Mouse (Mus musculus) WW6 (cell line): ENCODE data around the gene Clec16a.

Source experiments
- DNase-seq: peaks from one replicate; pipeline ENCODE4 v3.0.0-alpha.2; 2013; ENCODE audit warnings: low read depth, low spot score

Gene Clec16a

DNA sequence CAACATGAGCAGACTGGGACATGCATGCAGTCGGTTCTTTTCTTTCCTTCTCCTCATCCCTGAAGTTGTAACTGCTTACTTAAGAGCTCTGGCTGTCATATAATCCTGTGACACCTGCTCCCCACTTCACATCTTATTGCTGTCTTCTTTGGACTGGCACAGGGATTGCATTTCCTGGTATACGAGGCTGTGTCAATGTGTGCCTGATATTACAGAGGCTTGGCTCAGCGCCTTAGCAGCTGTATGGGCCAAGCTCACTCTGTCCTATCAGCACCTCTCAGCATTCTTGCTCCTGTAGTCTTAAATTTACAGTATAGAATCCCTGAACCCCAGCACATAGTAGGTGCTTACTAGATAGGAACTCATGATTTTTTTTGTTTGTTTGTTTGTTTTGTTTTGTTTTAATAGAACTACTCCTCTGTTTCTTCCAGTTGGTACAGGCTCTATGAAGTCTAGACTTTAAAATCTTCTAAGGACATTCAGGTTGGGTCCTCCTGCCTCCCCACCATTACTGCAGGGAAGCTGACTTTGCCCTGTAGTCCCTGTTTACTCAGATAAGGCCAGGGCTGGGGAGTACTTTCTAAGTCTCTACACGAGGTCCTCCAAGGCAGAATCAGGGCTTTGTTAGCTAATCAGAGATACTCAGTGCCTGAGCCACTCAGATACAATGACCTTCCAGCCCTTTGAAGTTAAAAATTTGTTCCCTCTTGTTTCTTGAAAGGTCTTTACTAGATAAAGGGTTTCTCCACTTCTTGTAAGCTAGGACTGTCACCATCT, 97.9 kb downstream of the Clec16a start:
- no peak for DNase-seq

GRCm38 (mm10) chr16:10644238-10644637, 99.1 kb downstream of the Clec16a start:
- DNase-seq = no peak

DNA sequence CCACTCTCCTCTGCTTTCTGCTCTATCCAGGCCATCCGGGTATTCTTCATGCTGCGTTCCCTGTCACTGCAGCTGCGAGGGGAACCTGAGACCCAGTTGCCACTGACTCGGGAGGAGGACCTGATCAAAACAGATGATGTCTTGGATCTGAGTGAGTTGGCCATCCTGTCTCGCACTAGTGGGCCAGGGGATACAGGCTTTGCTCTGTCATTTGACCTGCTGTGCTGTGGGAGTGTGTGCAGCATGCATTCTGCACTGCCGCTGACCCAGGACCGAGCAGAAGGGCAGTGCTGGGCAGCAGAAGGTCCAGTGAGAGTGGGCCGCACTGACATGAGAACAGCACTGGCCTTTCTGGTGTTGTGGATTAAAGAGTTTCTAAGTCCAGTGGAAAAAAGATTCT, 99.6 kb downstream of the Clec16a start:
- DNase-seq = no peak

DNA sequence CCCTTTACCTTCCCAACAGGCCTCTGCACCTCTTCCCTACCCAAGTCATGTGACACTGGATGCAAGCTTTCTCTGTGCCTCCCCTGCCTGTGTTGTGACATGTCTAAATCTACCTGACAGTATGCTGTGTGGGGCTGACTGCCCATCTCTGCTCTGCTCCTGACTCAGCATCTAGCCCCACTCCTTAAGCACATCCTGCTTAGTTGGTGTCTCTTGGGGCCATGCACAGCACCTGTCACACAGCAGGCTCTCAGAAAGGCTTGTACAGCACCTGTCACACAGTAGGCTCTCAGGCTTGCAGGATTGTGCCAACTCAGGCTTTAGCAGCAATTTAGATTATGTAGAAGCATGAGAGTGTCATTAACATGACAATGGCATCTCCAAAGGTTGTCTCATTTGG, 106.7 kb downstream of the Clec16a start:
- DNase-seq = no peak

- no peak for DNase-seq
These were observed 107.8 kb downstream of the Clec16a start for GRCm38 (mm10) chr16:10652935-10653334.

DNA sequence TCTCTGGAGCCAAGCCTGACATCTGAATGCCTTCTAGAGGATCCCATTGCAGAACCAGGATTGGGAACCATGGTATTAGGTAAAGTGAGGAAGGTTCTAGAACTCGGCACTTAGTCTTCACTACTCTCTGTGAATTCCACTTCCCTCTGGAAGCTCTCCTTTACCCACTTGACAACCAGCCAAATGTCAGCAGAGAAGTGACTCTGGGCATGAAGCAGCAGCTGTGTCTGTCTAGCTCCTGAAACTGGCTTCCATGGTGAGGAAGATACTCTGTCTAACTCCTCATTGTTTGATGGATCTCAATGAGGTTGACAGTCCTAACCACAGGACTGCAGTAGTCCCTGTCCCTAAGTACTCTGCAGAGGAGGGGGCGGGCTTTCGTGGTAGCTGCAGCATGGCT, 110.1 kb downstream of the Clec16a start:
- no peak for DNase-seq

DNA sequence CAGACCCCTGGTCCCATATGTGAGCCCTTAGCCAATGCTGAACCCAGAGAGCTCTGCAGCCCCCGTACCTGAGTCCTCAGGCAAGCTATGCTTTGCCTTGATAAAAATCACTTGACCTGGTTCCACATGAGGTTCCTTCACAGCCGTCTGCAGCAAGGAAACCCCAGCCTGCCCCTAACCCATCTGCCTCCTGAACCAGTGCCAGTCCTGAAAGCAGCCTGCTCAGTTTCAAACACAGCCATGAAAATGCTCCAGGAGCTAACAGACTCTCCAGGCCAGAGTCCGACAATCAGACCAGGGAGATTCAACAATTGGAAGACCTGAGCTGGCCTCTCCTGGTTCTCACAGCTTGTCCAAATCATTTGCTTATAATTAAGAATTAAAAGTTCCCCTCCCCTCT, 110.8 kb downstream of the Clec16a start:
- no peak for DNase-seq

- no peak for DNase-seq
These were observed 111.3 kb downstream of the Clec16a start for GRCm38 (mm10) chr16:10656461-10656860.

- no peak for DNase-seq
These were observed 111.8 kb downstream of the Clec16a start for GRCm38 (mm10) chr16:10656939-10657338.

- no peak for DNase-seq
These were observed 114.1 kb downstream of the Clec16a start for GRCm38 (mm10) chr16:10659211-10659610.

GRCm38 (mm10) chr16:10660526-10660925, 115.4 kb downstream of the Clec16a start:
- no peak for DNase-seq

DNA sequence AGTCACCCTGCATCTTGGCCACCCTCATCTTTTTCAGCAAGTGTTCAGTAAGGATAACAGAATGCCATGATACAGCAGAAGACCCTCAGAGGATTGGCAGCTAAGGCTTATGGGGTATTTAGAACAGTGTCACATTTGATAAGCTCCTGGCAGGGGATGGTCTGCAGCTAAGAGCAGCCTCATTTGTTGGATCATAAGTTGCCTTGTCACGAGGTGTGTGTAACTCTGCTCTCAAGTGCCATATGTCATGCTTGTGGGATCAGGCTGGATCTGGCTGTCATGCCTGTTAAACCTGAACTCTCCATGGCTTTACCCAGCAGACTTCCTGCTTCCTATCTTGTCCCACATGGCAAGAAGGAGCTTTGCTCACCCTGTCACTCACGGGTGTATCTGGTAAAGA, 116.2 kb downstream of the Clec16a start:
- no peak for DNase-seq

DNA sequence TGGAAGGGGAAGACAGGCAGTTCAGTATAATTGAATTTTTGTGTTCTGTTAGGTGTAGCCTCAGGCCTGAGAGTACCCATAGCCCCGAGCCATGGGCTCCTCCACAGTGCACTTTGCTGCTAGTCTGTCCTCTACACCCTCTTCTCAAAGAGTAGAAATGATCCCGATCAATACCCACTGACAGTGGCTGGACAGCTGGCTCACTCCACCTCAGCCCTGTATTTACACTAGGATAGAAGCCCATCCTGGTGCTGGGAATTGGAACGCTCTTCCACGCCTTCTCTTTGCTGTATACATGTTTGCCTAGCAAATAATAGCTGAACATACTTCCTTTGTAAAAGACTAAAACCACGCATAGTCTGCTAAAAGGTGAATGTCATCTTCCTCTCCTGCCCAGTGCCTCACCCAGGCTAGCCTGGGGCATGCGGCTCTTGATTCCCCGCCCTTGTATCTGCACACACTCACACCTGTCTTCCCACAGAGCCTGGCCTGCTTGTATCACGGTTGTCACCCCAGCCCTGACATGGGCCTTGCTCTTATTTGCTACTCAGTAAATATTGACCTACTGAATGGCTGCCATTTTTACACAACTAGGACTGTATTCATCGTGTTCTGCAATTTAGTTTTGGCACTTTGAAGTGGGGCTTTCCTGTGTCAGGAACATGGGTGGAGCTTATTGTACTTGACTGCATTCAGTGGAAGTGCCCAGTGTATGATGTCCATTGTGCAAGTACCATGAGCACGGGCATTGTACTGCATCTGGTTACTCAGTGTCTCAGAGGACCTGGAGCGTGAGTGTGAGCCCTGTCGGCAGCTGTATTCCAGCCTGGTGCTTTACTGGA, 119.0 kb downstream of the Clec16a start:
- no peak for DNase-seq

- DNase-seq = no peak
These were observed 120.1 kb downstream of the Clec16a start for GRCm38 (mm10) chr16:10664921-10665894.

GRCm38 (mm10) chr16:10666766-10667165, 121.6 kb downstream of the Clec16a start:
- DNase-seq = no peak

DNA sequence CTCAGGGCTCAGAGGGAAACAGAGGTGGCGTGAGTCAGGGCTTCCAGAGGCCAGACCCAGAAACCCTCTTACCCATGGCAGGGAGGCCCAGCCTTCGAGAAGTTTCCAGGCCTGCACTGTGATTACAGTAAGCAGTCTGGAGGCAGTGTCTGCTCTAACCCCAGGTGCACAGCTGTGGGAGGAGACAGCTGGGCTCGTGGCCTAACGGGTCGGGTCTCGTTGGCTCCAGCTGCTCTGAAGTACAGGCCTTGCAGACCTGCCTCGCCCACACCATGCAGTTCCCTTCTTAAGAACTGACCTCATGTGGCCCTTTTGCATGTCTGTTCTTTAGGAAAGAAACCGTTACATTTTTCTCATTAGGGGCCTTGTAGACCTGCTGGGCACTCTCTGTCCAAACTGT, 123.3 kb downstream of the Clec16a start:
- no peak for DNase-seq

- DNase-seq = no peak
These were observed 124.0 kb downstream of the Clec16a start for GRCm38 (mm10) chr16:10668991-10669703.

DNA sequence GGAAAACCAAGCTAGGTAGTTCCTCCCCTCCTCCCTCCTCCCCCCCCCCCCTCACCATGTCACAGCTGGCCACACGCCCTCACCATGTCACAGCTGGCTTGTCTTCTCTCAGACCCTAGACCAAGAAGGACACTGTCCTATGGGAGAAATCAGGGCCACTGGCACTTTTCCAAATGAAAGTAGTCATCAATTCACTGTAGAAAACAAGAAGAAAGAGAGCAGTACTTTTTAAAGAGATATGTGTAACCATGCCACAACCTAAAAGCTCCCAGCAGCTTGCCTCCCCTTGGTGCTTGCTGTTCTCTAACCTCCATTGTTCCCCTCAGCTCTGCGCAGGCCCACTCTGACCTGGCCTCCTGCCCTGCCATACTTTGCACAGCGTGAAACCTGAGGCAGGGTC, 124.8 kb downstream of the Clec16a start:
- DNase-seq = no peak

DNA sequence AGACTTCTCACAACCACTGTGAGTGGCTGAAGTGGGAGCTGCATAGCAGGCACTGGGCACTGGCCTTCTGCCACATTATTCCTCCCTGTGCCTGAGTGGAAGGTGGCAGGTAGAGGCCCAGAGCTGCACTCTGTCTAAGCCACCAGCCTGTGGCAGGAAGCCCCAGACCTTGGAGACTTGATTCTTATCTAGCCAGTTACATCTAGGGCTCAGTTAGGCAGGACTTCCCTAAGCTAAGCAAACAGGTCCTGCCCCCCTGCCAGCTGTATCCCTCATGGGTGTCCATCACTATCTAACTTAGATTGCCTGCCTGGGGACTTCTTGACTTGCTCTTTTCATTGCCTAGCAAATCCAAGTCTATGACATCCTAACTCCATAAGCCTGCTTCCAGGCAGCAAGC, 127.4 kb downstream of the Clec16a start:
- no peak for DNase-seq

DNA sequence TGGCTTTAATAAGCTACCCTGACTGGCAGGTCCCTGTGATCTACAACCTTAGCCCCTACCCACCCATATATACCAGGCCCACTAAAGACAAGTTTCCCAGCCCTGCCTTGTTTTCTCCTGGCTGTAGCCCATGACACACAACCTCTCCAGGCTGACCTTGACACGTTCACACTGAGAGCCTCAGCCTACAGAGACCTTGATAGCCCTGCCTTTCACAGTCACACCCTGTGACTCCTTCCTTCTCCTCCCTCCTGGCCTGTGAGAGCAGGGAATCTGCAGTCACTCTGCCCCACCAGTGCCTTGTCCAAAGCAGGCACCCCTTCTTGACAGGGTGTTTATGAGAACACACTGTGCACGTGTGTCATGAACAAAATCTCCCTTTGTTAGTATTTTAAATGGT, 128.9 kb downstream of the Clec16a start:
- no peak for DNase-seq

GRCm38 (mm10) chr16:10674957-10675356, 129.8 kb downstream of the Clec16a start:
- DNase-seq = no peak
